Mouse (Mus musculus) hindbrain, embryonic 11.5 days (tissue): ENCODE data around the gene Macrod1. TPM values are rescaled to one million over a fixed set of nuclear protein-coding genes. Genes with fewer than 3 reads are reported as not detected.

Experiments used
- ATAC-seq: fragments of 200-750 bp; cut with Nextera tagmentation; 2 replicates; pipeline ENCODE4 v1.8.0; 2017; ENCODE audit warnings: mild to moderate bottlenecking, moderate TSS enrichment, moderate library complexity; ENCODE audit not compliant: low FRiP score
- DNase-seq: peaks from one replicate; pipeline ENCODE4 v3.0.0-alpha.2; 2015; ENCODE audit warnings: low spot score
- H3K27ac ChIP-seq: fragments of 300-500 bp; sonication (generic); 2 replicates; pipeline ENCODE4 v1.5.1; 2014; ENCODE audit warnings: mild to moderate bottlenecking, low read depth, low read length
- H3K27me3 ChIP-seq: fragments of 300-500 bp; sonication (generic); 2 replicates; pipeline ENCODE4 v1.6.1; 2014; ENCODE audit warnings: mild to moderate bottlenecking, low read length, moderate library complexity, mixed read lengths; ENCODE audit not compliant: control insufficient read depth, insufficient read depth
- H3K36me3 ChIP-seq: fragments of 300-500 bp; sonication (generic); 2 replicates; pipeline ENCODE4 v1.6.1; 2014; ENCODE audit warnings: mild to moderate bottlenecking, low read length, moderate library complexity, mixed read lengths; ENCODE audit not compliant: control insufficient read depth, insufficient read depth
- H3K4me1 ChIP-seq: fragments of 300-500 bp; sonication (generic); replicated peaks from 2 replicates; pipeline ENCODE4 v1.6.1; 2014; ENCODE audit warnings: low read length, mixed read lengths; ENCODE audit not compliant: control insufficient read depth, insufficient read depth
- H3K4me2 ChIP-seq: fragments of 300-500 bp; sonication (generic); replicated peaks from 2 replicates; pipeline ENCODE4 v1.6.1; 2014; ENCODE audit warnings: mild to moderate bottlenecking, low read depth, low read length
- H3K4me3 ChIP-seq: fragments of 300-500 bp; sonication (generic); 2 replicates; pipeline ENCODE4 v1.5.1; 2014; ENCODE audit warnings: low read depth, low read length
- H3K9ac ChIP-seq: fragments of 300-500 bp; sonication (generic); 2 replicates; pipeline ENCODE4 v1.6.1; 2014; ENCODE audit warnings: low read depth, low read length
- H3K9me3 ChIP-seq: fragments of 300-500 bp; sonication (generic); 2 replicates; pipeline ENCODE4 v1.6.1; 2016; ENCODE audit warnings: low read length; ENCODE audit not compliant: control insufficient read depth
- WGBS: fragments of 180-500 bp; shearing (Covaris S2); extraction: QIAGEN DNeasy Blood & Tissue Kit; methylation state at CpG from one replicate; pipeline ENCODE4 v1.1.7; 2014; 5-methylcytosine and 5-hydroxymethylcytosine counted together
- polyA plus RNA-seq: library from polyadenylated mRNA; unstranded; fragments of >200 nt; fragmentation: Nextera tagmentation; extraction: Ambion mirVana; gene quantifications from 2 replicates; pipeline ENCODE4 v1.2.1, GENCODE M21; 2014

The Macrod1 gene
- polyA plus RNA-seq, 1 experiment from 2014 or later = 3.1 TPM

DNA sequence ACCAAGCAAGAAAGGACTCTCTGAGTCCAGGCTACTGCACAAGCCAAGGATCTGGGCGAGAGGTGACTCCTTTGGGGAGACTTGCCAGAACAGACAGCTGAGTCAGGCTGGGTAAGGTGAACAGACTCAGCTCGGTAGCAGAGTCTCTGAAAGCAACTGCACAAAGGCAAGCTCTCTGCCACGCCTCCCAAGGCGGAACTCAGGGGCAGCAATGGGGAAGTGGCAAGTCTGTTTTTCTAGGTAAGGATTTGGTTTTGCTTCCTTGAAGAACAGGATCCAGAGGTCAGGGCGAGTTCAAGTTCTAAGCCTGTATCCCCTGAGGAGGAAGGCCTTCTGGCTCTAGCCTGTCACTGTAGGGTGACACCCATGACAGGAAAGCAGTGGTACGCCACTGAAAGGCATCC is 169.9 kb downstream of the Macrod1 start:
- H3K27ac ChIP-seq = no peak overlapping the region
- no peak overlapping the region for H3K4me2 ChIP-seq
- WGBS = 76% methylated on average over 6 of the region's 6 CpGs
- DNase-seq (no peak), ATAC-seq (no peak)
- no peaks in the 10 kb centered on the region for H3K27me3 ChIP-seq
- H3K9ac ChIP-seq = no peak overlapping the region
- H3K4me3 ChIP-seq = no peak overlapping the region
- H3K36me3 ChIP-seq = peaks cover 13% of the 10 kb centered on the region; the same call in 1 of the 2 replicates
- H3K9me3 ChIP-seq = no peaks in the 10 kb centered on the region
- H3K4me1 ChIP-seq = no peaks in the 10 kb centered on the region

DNA sequence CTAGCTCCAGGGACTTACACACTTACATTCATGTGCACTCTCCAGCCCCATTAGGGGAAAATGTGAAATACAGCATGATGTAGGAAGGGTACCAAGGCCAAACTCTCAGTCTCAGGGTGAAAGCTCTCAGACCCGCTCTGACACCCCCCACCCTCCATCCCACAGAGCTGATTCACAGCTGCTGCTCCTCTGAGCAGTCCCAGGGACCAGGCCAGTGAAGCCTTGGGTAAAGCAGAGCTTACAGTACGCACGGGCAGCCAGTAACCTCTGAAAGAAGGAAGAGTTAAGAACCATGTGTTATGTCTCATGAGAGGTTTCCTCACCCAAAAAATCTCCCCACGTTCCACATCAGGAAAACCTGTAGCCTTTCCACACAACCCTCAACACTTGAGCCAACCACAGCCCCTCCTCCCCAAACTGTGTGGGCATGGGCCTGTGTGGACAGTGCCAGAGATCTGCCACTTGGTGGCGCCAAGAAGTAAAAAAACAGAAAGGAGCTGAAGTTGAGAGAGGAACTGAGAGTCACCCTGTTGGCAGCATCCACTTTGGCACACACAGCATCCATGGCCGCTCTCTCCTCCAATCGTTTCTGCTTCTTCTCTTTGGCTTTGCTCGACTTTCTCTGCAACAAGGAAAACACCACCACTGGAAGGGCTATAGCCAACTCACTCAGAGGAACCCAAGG is 178.1 kb downstream of the Macrod1 start:
- no peak overlapping the region for H3K27ac ChIP-seq
- ATAC-seq (peak; percentile 75), DNase-seq (peak; percentile 80)
- no peaks in the 10 kb centered on the region for H3K27me3 ChIP-seq
- peaks cover under 1% of the 10 kb centered on the region; the same call in 1 of the 2 replicates for H3K4me1 ChIP-seq
- no peak overlapping the region for H3K9ac ChIP-seq
- H3K4me2 ChIP-seq = no peak overlapping the region
- no peaks in the 10 kb centered on the region for H3K9me3 ChIP-seq
- no peak overlapping the region for H3K4me3 ChIP-seq
- peaks cover 5% of the 10 kb centered on the region for H3K36me3 ChIP-seq
- 66% methylated on average over 8 of the region's 8 CpGs for WGBS

DNA sequence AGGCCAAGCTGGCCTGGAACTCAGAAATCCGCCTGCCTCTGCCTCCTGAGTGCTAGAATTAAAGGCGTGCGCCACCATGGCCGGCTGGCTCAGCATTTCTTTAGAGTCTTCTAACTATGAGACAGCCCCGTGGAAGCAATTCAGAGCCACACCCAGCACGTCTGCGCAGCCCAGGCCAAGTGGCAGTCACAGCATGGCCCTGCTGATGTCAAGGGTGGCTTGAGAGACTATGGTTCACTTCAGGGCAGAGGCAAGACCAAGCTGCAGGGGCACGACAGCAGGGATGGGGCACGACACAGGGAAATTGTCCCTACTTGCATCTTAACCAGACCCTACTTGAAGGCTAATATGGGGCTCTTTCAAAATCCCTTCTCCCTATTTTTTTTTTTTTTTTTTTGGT is 178.9 kb downstream of the Macrod1 start:
- DNase-seq (no peak), ATAC-seq (no peak)
- H3K4me2 ChIP-seq = no peak overlapping the region
- no peak overlapping the region for H3K27ac ChIP-seq
- H3K36me3 ChIP-seq = peaks cover 3% of the 10 kb centered on the region
- WGBS = 93% methylated on average over 9 of the region's 9 CpGs
- no peaks in the 10 kb centered on the region for H3K9me3 ChIP-seq
- H3K9ac ChIP-seq = no peak overlapping the region
- H3K4me3 ChIP-seq = no peak overlapping the region
- peaks cover 2% of the 10 kb centered on the region; the same call in 1 of the 2 replicates for H3K4me1 ChIP-seq
- H3K27me3 ChIP-seq = no peaks in the 10 kb centered on the region

DNA sequence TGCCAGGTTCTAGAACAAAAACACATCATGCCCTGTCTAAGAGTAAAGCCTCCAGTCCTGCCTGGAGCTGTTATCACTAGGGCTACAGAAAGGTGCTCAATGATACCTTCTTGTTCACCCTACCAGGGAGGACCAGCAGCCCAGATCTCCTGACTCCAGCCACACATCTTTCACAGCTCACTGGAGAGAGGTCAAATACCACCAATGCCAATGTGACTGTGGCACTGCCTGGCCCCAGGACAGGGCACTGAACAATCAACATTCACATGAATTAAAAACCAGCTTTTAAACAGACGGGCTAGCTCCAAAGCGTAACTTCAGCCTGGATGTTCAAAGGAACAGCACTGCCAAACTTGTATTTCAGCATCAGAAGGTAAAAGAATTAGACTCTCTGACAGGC is 179.4 kb downstream of the Macrod1 start:
- ATAC-seq (no peak), DNase-seq (no peak)
- no peak overlapping the region for H3K4me2 ChIP-seq
- no peak overlapping the region for H3K27ac ChIP-seq
- H3K9ac ChIP-seq = no peak overlapping the region
- peaks cover 2% of the 10 kb centered on the region; the same call in 1 of the 2 replicates for H3K4me1 ChIP-seq
- H3K9me3 ChIP-seq = no peaks in the 10 kb centered on the region
- WGBS = 89% methylated on average over 2 of the region's 2 CpGs
- H3K36me3 ChIP-seq = peaks cover 3% of the 10 kb centered on the region
- no peaks in the 10 kb centered on the region for H3K27me3 ChIP-seq
- no peak overlapping the region for H3K4me3 ChIP-seq

DNA sequence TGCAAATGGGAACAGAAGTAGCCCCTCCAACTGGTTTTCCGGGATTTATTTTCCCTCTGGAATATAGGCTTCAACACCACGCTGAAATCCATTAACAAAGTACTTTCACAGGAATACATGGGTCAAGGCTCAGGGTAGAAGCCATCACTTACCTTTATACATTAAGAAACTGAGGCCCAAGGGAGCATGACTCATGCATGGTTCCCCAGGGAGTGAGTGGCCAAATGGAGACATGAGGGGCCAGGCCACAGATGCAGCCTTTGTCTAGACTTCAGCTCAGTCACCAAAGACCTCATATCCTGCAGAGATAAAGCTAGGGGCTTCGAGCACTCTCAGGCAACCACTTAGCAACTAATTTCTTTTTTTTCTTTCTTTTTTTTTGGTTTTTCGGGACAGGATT is 180.1 kb downstream of the Macrod1 start:
- Histone ChIP-seq H3K4me1 (peaks cover 2% of the 10 kb centered on the region), H3K27me3 (no peaks in the 10 kb centered on the region), H3K9me3 (no peaks in the 10 kb centered on the region), H3K4me2 (no peak overlapping the region), H3K36me3 (peaks cover 3% of the 10 kb centered on the region; the same call in 1 of the 2 replicates), H3K27ac (no peak overlapping the region), H3K4me3 (no peak overlapping the region), H3K9ac (no peak overlapping the region)
- no peak for DNase-seq
- WGBS = 88% methylated on average over 4 of the region's 4 CpGs
- ATAC-seq = no peak

DNA sequence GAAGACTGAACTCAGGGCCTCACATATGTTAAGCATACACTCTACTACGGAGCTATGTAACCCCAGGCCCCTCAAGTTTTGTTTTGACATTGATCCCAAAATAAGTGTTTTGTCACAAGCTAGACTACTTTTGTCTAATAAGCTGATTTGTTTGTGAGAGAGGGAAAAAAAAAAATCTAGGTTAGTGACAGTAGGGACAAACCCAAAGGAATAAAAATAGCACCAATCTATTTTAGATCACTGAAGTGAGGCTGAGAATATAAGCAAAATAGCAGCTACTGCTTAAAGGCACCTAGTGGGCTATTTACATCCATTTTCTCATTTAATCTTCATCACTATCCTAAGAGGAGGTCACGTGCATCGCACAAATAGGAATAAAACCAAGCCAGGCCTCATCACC is 183.0 kb downstream of the Macrod1 start:
- 0 out of 2 replicates have a peak overlapping the region, but pooled peaks have one; percentile 7 for H3K9ac ChIP-seq
- 93% methylated on average over 3 of the region's 3 CpGs for WGBS
- ATAC-seq (no peak), DNase-seq (no peak)
- H3K4me1 ChIP-seq = peaks cover 2% of the 10 kb centered on the region
- no peaks in the 10 kb centered on the region for H3K36me3 ChIP-seq
- no peak overlapping the region for H3K27ac ChIP-seq
- H3K4me2 ChIP-seq = peak overlapping the region; percentile 90; the same call in 1 of the 2 replicates
- no peaks in the 10 kb centered on the region for H3K9me3 ChIP-seq
- peak overlapping the region; percentile 71 for H3K4me3 ChIP-seq
- no peaks in the 10 kb centered on the region for H3K27me3 ChIP-seq

DNA sequence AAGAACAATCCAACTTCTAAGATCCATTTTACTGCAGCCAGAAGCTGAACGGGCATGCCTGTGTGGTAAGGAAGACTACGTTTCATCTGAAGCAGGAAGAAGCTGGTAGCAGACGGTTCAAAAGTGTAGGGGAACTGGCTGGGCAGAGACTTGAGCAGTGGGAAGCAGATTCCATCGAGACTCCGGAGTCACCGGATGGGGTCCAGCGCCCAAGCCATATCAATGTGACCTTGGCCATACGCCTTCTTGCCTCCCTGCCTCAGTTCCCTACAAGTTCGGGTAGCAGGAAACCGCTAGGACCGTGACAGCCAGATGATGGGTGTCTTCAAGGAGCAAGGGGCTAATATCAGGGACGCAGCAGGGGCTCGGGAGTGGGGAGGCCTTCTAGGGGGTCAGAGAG is 183.7 kb downstream of the Macrod1 start:
- Histone ChIP-seq H3K4me2 (peak overlapping the region; percentile 90), H3K36me3 (no peaks in the 10 kb centered on the region), H3K9ac (peak overlapping the region; percentile 85), H3K27ac (peak overlapping the region; percentile 76), H3K4me1 (peaks cover 2% of the 10 kb centered on the region), H3K9me3 (no peaks in the 10 kb centered on the region), H3K4me3 (peak overlapping the region; percentile 71), H3K27me3 (no peaks in the 10 kb centered on the region)
- ATAC-seq = peak; percentile 6; the same call in 1 of the 2 replicates
- 4% methylated on average over 13 of the region's 13 CpGs for WGBS
- DNase-seq = peak; percentile 24

DNA sequence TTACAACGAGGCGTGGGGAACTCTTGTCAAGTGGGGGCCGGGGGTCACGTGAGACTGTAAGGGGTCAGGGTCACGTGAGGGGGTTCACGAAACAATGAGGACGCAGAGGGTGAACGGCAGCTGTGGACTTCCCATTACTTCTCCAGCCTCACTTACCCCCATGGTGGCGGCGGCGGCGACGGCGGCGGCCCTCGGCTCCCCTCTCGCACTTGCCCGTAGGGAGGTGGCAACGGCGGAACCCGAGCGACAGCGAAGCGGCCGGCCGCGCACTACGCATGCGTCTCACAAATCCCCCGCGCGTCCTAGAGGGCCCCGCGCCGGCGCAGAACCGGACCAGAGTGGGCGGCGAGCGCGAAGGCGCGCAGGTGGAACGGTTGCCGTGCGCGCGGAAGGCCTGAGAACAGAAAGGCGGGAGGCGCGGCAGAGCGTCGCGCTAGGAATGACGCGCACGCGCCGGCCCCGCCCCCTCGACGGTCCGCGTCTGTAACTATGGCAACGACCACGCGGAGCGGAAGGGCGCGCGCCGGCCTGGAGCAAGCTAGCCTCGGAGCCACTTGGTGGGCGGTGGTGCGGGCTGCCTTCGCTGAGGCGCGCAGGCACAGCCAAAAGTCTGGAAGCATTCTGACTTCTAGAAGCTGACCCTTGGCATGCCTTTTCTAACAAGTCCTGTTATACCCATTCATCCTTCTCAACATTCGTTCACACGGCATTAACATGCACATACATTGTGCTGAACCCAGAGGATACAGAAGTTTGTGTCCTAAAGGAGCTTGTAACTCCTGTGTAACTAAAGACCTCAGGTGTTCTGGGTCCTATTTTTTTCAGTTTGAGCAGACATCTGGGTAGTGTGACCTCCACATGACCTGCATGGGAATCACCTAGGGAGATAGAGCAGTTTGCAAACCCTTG is 184.4 kb downstream of the Macrod1 start, which contains the start of gene Naa40:
Gene Naa40, minus strand, starts transcription at position 402 of the 909 bp plus-strand sequence.
- Histone ChIP-seq H3K27me3 (no peaks in the 10 kb centered on the region), H3K27ac (peak within 1 kb of the TSS; percentile 76), H3K9me3 (no peaks in the 10 kb centered on the region), H3K9ac (peak within 1 kb of the TSS; percentile 85), H3K36me3 (no peaks in the 10 kb centered on the region), H3K4me1 (peaks cover 2% of the 10 kb centered on the region), H3K4me2 (peak within 1 kb of the TSS; percentile 90), H3K4me3 (peak within 1 kb of the TSS; percentile 71)
- ATAC-seq (peak; percentile 96), DNase-seq (peak; percentile 98)
- under 1% methylated on average over 80 of the region's 80 CpGs for WGBS
